Mouse (Mus musculus) thymus, adult 2 months (tissue): ENCODE data around the gene E2f2.

Experiments
- CTCF ChIP-seq: fragments of 200-500 bp; IDR thresholded peaks from 2 replicates; pipeline ENCODE4 v1.5.1; 2012; ENCODE audit warnings: mild to moderate bottlenecking, control low read depth, low read length, moderate library complexity, borderline replicate concordance; ENCODE audit not compliant: control insufficient read depth, poor library complexity, insufficient read depth; ENCODE audit errors: extremely low read depth
- POLR2A ChIP-seq: fragments of 200-500 bp; IDR thresholded peaks from 2 replicates; pipeline ENCODE4 v1.6.1; 2012; ENCODE audit warnings: mild to moderate bottlenecking, low read length, control low read depth, moderate library complexity; ENCODE audit not compliant: control insufficient read depth, poor library complexity, insufficient read depth; ENCODE audit errors: extremely low read depth

- TF ChIP-seq POLR2A (no peak), CTCF (no peak)
Observed at GRCm38 (mm10) chr4:136214828-136215227, 42.6 kb downstream of the E2f2 start.
